Mouse (Mus musculus): Measurements from ENCODE around the gene Ank2.

- no peak for TF ChIP-seq CTCF (IDR thresholded peaks at IDR 0.05; ENCODE audit: insufficient read depth, low read depth, low read length)
- TF ChIP-seq POLR2A (IDR thresholded peaks at IDR 0.05; ENCODE audit: insufficient read depth, low read depth, low read length): no peak
Measured at GRCm38 (mm10) chr3:127004860-127005633, 494.1 kb downstream of the Ank2 start.
